7 mouse cellular contexts compared by ENCODE assay signal in the genomic region with DNA sequence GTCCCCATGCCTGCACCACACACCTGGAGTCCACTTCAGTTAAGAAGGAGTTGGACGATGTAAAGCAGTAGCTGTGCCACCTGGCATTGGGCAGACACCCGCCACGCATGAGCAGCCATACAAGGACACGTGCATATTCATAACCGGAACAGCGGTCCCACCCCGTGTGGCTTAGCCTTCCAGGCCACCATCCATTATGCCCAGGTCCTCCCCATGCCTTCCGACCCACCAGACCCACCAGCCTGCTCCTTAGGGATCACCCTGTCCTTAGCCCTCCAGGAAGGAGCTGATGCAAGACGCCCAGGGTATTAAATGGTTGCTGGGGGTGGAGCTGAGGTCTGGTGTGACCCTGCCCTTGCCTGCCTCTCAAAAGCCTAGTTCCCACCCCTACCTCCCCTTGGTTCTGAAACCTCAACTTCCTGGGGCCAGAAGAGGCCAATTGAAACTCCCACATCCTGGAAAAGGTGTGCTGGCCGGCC. TPM values are rescaled to one million over a fixed set of nuclear protein-coding genes. Genes with fewer than 3 reads are reported as not detected.
DNase-seq lines count a peak whose midpoint lies in the region; ATAC-seq and TF ChIP-seq lines count a peak whose summit lies in the region.

No protein-coding gene starts in this region.

- ATAC-seq in liver, embryonic 16.5 days (ENCODE audit: low read depth): peak; percentile 38
- 0 out of 2 replicates have a peak, but pooled peaks have one; percentile 0 for ATAC-seq in stomach, embryonic 14.5 days (ENCODE audit: insufficient number of reproducible peaks, insufficient read depth, low FRiP score, low read depth)

- peak overlapping the region; percentile 99 for H3K27ac ChIP-seq in liver, embryonic 16.5 days (ENCODE audit: low read length)
- H3K27ac ChIP-seq in stomach, embryonic 14.5 days (ENCODE audit: low read length): no peak overlapping the region

- intact Hi-C loops in left cerebral cortex, postnatal 14 days (cut with DNase I): no loop called here

- peak overlapping the region; percentile 98 for H3K9ac ChIP-seq in liver, embryonic 16.5 days (ENCODE audit: low read depth, low read length)
- no peak overlapping the region for H3K9ac ChIP-seq in stomach, embryonic 14.5 days (replicated peaks; ENCODE audit: low read depth, low read length)

- H3K27me3 ChIP-seq in E14TG2a.4 (ENCODE audit: insufficient read depth, low read length): no peaks in the 10 kb centered on the region
- no peaks in the 10 kb centered on the region for H3K27me3 ChIP-seq in liver, embryonic 16.5 days (ENCODE audit: control insufficient read depth, insufficient read depth, low read depth, low read length)
- H3K27me3 ChIP-seq in stomach, embryonic 14.5 days (ENCODE audit: control insufficient read depth, insufficient read depth, low read length): no peaks in the 10 kb centered on the region

- TF ChIP-seq CTCF in E14TG2a.4 (conservative IDR thresholded peaks at IDR 0.05; ENCODE audit: low read length): no peak

- WGBS in liver, embryonic 16.5 days (ENCODE audit: insufficient replicate concordance): 54% methylated on average over 10 of the region's 10 CpGs
- 77% methylated on average over 10 of the region's 10 CpGs for WGBS in stomach, embryonic 14.5 days

- H3K9me3 ChIP-seq in E14TG2a.4 (ENCODE audit: low read length): no peaks in the 10 kb centered on the region
- no peaks in the 10 kb centered on the region for H3K9me3 ChIP-seq in liver, embryonic 16.5 days (replicated peaks; ENCODE audit: control insufficient read depth, low read length)
- no peaks in the 10 kb centered on the region for H3K9me3 ChIP-seq in stomach, embryonic 14.5 days (ENCODE audit: control insufficient read depth, low read depth, low read length)

- peak overlapping the region; percentile 93 for H3K4me3 ChIP-seq in E14TG2a.4 (replicated peaks; ENCODE audit: low read length)
- peak overlapping the region; percentile 96 for H3K4me3 ChIP-seq in liver, embryonic 16.5 days (ENCODE audit: low read depth, low read length)
- H3K4me3 ChIP-seq in stomach, embryonic 14.5 days (ENCODE audit: low read depth, low read length): no peak overlapping the region; the same call in 1 of the 2 replicates

- peaks cover 61% of the 10 kb centered on the region for H3K36me3 ChIP-seq in E14TG2a.4 (ENCODE audit: insufficient read depth, low read length)
- peaks cover 46% of the 10 kb centered on the region for H3K36me3 ChIP-seq in liver, embryonic 16.5 days (ENCODE audit: control insufficient read depth, insufficient read depth)
- H3K36me3 ChIP-seq in stomach, embryonic 14.5 days (ENCODE audit: control insufficient read depth, insufficient read depth, low read length): 0 out of 2 replicates have a peak, but pooled peaks cover 3% of the 10 kb centered on the region

- H3K4me1 ChIP-seq in E14TG2a.4 (replicated peaks; ENCODE audit: low read depth, low read length): peaks cover 62% of the 10 kb centered on the region
- H3K4me1 ChIP-seq in liver, embryonic 16.5 days (ENCODE audit: control insufficient read depth, low read depth, low read length): peaks cover 36% of the 10 kb centered on the region
- peaks cover 14% of the 10 kb centered on the region for H3K4me1 ChIP-seq in stomach, embryonic 14.5 days (ENCODE audit: control insufficient read depth, insufficient read depth, low read length)

- peak overlapping the region; percentile 84 for H3K4me2 ChIP-seq in liver, embryonic 16.5 days (ENCODE audit: low read depth, low read length)
- no peak overlapping the region for H3K4me2 ChIP-seq in stomach, embryonic 14.5 days (replicated peaks; ENCODE audit: low read depth, low read length)

- peak; percentile 90 for DNase-seq in 416B (ENCODE audit: low read depth)
- peak; percentile 53 for DNase-seq in induced T-regulatory cell, adult 2 months (ENCODE audit: low read depth)
- DNase-seq in left cerebral cortex, postnatal 14 days (ENCODE audit: low spot score in 2 of 2): no peak
- DNase-seq in thymus, postnatal 0 days (ENCODE audit: low spot score): no peak

RNA-seq across cellular contexts. Expression of a gene that starts 3.4 kb away (rescaled TPM):
- 101 and 119 TPM in 2 replicates for polyA plus RNA-seq in liver, embryonic 16.5 days (2015; fragmentation: Nextera tagmentation; extraction: Ambion mirVana)
- polyA plus RNA-seq in stomach, embryonic 14.5 days (2014; fragmentation: Nextera tagmentation; extraction: Ambion mirVana): 36.7 and 39.0 TPM in 2 replicates
- 1 to 10 TPM; 3.8 to 5.7 TPM for total RNA-seq in left cerebral cortex, postnatal 14 days (2021)
- polyA plus RNA-seq in thymus, postnatal 0 days (2015; fragmentation: Nextera tagmentation; extraction: Ambion mirVana): 77.9 and 80.3 TPM in 2 replicates

RNA-seq across cellular contexts. Expression of a gene that starts 31.2 kb away (rescaled TPM):
- 27.4 and 29.8 TPM in 2 replicates for polyA plus RNA-seq in liver, embryonic 16.5 days (2015; fragmentation: Nextera tagmentation; extraction: Ambion mirVana)
- polyA plus RNA-seq in stomach, embryonic 14.5 days (2014; fragmentation: Nextera tagmentation; extraction: Ambion mirVana): 105 and 120 TPM in 2 replicates
- 100 to 1,000 TPM; 333 to 347 TPM for total RNA-seq in left cerebral cortex, postnatal 14 days (2021)
- polyA plus RNA-seq in thymus, postnatal 0 days (2015; fragmentation: Nextera tagmentation; extraction: Ambion mirVana): 57.1 and 60.9 TPM in 2 replicates

RNA-seq across cellular contexts. Expression of a gene that starts 32.0 kb away (rescaled TPM):
- 7.8 and 8.9 TPM in 2 replicates for polyA plus RNA-seq in liver, embryonic 16.5 days (2015; fragmentation: Nextera tagmentation; extraction: Ambion mirVana)
- 23.8 and 25.8 TPM in 2 replicates for polyA plus RNA-seq in stomach, embryonic 14.5 days (2014; fragmentation: Nextera tagmentation; extraction: Ambion mirVana)
- total RNA-seq in left cerebral cortex, postnatal 14 days (2021): 10 to 100 TPM; 50.3 to 57.2 TPM
- 17.1 and 18.8 TPM in 2 replicates for polyA plus RNA-seq in thymus, postnatal 0 days (2015; fragmentation: Nextera tagmentation; extraction: Ambion mirVana)

RNA-seq across cellular contexts. Expression of a gene that starts 46.3 kb away (rescaled TPM):
- 151 and 155 TPM in 2 replicates for polyA plus RNA-seq in liver, embryonic 16.5 days (2015; fragmentation: Nextera tagmentation; extraction: Ambion mirVana)
- 274 and 282 TPM in 2 replicates for polyA plus RNA-seq in stomach, embryonic 14.5 days (2014; fragmentation: Nextera tagmentation; extraction: Ambion mirVana)
- total RNA-seq in left cerebral cortex, postnatal 14 days (2021): 100 to 1,000 TPM; 349 to 363 TPM
- 326 and 329 TPM in 2 replicates for polyA plus RNA-seq in thymus, postnatal 0 days (2015; fragmentation: Nextera tagmentation; extraction: Ambion mirVana)

RNA-seq across cellular contexts. Expression of a gene that starts 58.2 kb away (rescaled TPM):
- polyA plus RNA-seq in liver, embryonic 16.5 days (2015; fragmentation: Nextera tagmentation; extraction: Ambion mirVana): 2.8 and 3.6 TPM in 2 replicates
- polyA plus RNA-seq in stomach, embryonic 14.5 days (2014; fragmentation: Nextera tagmentation; extraction: Ambion mirVana): 14.2 and 14.6 TPM in 2 replicates
- total RNA-seq in left cerebral cortex, postnatal 14 days (2021): 1 to 10 TPM; 9.0 to 9.3 TPM
- 70.6 and 80.0 TPM in 2 replicates for polyA plus RNA-seq in thymus, postnatal 0 days (2015; fragmentation: Nextera tagmentation; extraction: Ambion mirVana)

Comparison
In these comparisons a context has a peak if more than half of its experiments do, and no peak if none do; other contexts are left out.
1. DNase-seq: peak in 416B (single experiment) and induced T-regulatory cell, adult 2 months (single experiment); none in left cerebral cortex, postnatal 14 days (0 of 2) and thymus, postnatal 0 days (single experiment).